ENCODE assay signal across 9 mouse cellular contexts in genomic region chr5:114139175-114139574, GRCm38 (mm10). TPM values are rescaled to one million over a fixed set of nuclear protein-coding genes. Genes with fewer than 3 reads are reported as not detected.
DNase-seq lines count a peak whose midpoint lies in the region; ATAC-seq lines count a peak whose summit lies in the region.
"Had no signal": no experiment of that assay in that cellular context is flagged by ENCODE, and none has a peak within 500 bp of the region (broad histone marks: within the 10 kb centered on the region; RNA-seq: fewer than 3 reads in every experiment).

No protein-coding gene starts in this region.

- H3K27me3 ChIP-seq in forebrain, embryonic 11.5 days (ENCODE audit: control insufficient read depth, insufficient read depth, low read length), result no peaks in the 10 kb centered on the region
- H3K27me3 ChIP-seq in forebrain, embryonic 10.5 days (ENCODE audit: poor library complexity, severe bottlenecking), result no peaks in the 10 kb centered on the region
- H3K27me3 ChIP-seq in forebrain, embryonic 12.5 days, result no peaks in the 10 kb centered on the region
- no peaks in the 10 kb centered on the region for H3K27me3 ChIP-seq in heart, embryonic 13.5 days (replicated peaks)
- H3K27me3 ChIP-seq in kidney, embryonic 15.5 days, result no peaks in the 10 kb centered on the region
- H3K27me3 ChIP-seq in limb, embryonic 15.5 days, result no peaks in the 10 kb centered on the region
- no peaks in the 10 kb centered on the region for H3K27me3 ChIP-seq in neural tube, embryonic 14.5 days (ENCODE audit: control insufficient read depth, insufficient read depth, low read length)
- H3K27me3 ChIP-seq: embryonic facial prominence, embryonic 12.5 days had no signal

- no peaks in the 10 kb centered on the region; the same call in 1 of the 2 replicates for H3K4me1 ChIP-seq in forebrain, embryonic 11.5 days (replicated peaks; ENCODE audit: control insufficient read depth, insufficient read depth, low read length)
- H3K4me1 ChIP-seq in forebrain, embryonic 10.5 days, result peaks cover 20% of the 10 kb centered on the region
- peaks cover 27% of the 10 kb centered on the region for H3K4me1 ChIP-seq in forebrain, embryonic 12.5 days
- H3K4me1 ChIP-seq in heart, embryonic 13.5 days, result peaks cover 54% of the 10 kb centered on the region
- peaks cover 33% of the 10 kb centered on the region for H3K4me1 ChIP-seq in kidney, embryonic 15.5 days
- peaks cover 35% of the 10 kb centered on the region for H3K4me1 ChIP-seq in limb, embryonic 15.5 days
- peaks cover 12% of the 10 kb centered on the region for H3K4me1 ChIP-seq in neural tube, embryonic 14.5 days (ENCODE audit: control insufficient read depth, insufficient read depth, low read length)

- H3K9me3 ChIP-seq in forebrain, embryonic 11.5 days (ENCODE audit: control insufficient read depth, low read length), result no peaks in the 10 kb centered on the region
- no peaks in the 10 kb centered on the region for H3K9me3 ChIP-seq in forebrain, embryonic 10.5 days
- no peaks in the 10 kb centered on the region for H3K9me3 ChIP-seq in forebrain, embryonic 12.5 days
- H3K9me3 ChIP-seq in heart, embryonic 13.5 days, result no peaks in the 10 kb centered on the region
- H3K9me3 ChIP-seq in kidney, embryonic 15.5 days (replicated peaks), result no peaks in the 10 kb centered on the region
- no peaks in the 10 kb centered on the region for H3K9me3 ChIP-seq in limb, embryonic 15.5 days
- H3K9me3 ChIP-seq in neural tube, embryonic 14.5 days (ENCODE audit: control insufficient read depth, low read length), result no peaks in the 10 kb centered on the region
- H3K9me3 ChIP-seq: embryonic facial prominence, embryonic 12.5 days had no signal

- H3K9ac ChIP-seq in forebrain, embryonic 11.5 days (ENCODE audit: low read length), result peak overlapping the region; percentile 8; the same call in 1 of the 2 replicates
- 0 out of 2 replicates have a peak overlapping the region, but pooled peaks have one; percentile 4 for H3K9ac ChIP-seq in forebrain, embryonic 12.5 days
- H3K9ac ChIP-seq in heart, embryonic 13.5 days, result peak overlapping the region; percentile 65; the same call in 1 of the 2 replicates
- no peak overlapping the region for H3K9ac ChIP-seq in kidney, embryonic 15.5 days
- H3K9ac ChIP-seq in limb, embryonic 15.5 days, result no peak overlapping the region
- no peak overlapping the region for H3K9ac ChIP-seq in neural tube, embryonic 14.5 days (replicated peaks; ENCODE audit: low read depth, low read length)
- H3K9ac ChIP-seq: embryonic facial prominence, embryonic 12.5 days had no signal

- no peak overlapping the region for H3K4me3 ChIP-seq in forebrain, embryonic 11.5 days (ENCODE audit: low read depth, low read length)
- H3K4me3 ChIP-seq in forebrain, embryonic 10.5 days, result no peak overlapping the region
- H3K4me3 ChIP-seq in forebrain, embryonic 12.5 days (replicated peaks), result no peak overlapping the region
- no peak overlapping the region for H3K4me3 ChIP-seq in heart, embryonic 13.5 days
- H3K4me3 ChIP-seq in kidney, embryonic 15.5 days (replicated peaks), result no peak overlapping the region
- H3K4me3 ChIP-seq in limb, embryonic 15.5 days, result no peak overlapping the region
- no peak overlapping the region for H3K4me3 ChIP-seq in neural tube, embryonic 14.5 days (ENCODE audit: low read depth, low read length)
- H3K4me3 ChIP-seq: embryonic facial prominence, embryonic 12.5 days had no signal

- 52% methylated on average over 9 of the region's 9 CpGs for WGBS in forebrain, embryonic 11.5 days
- WGBS in forebrain, embryonic 10.5 days, result 66% methylated on average over 9 of the region's 9 CpGs
- 31% methylated on average over 9 of the region's 9 CpGs for WGBS in forebrain, embryonic 12.5 days
- WGBS in heart, embryonic 13.5 days, result 30% methylated on average over 9 of the region's 9 CpGs
- 34% methylated on average over 9 of the region's 9 CpGs for WGBS in kidney, embryonic 15.5 days
- WGBS in limb, embryonic 15.5 days, result 39% methylated on average over 9 of the region's 9 CpGs
- 4% methylated on average over 9 of the region's 9 CpGs for WGBS in neural tube, embryonic 14.5 days

- H3K27ac ChIP-seq in forebrain, embryonic 11.5 days (ENCODE audit: low read depth, low read length), result no peak overlapping the region
- no peak overlapping the region for H3K27ac ChIP-seq in forebrain, embryonic 10.5 days
- H3K27ac ChIP-seq in forebrain, embryonic 12.5 days, result peak overlapping the region; percentile 84
- peak overlapping the region; percentile 91 for H3K27ac ChIP-seq in heart, embryonic 13.5 days (replicated peaks)
- H3K27ac ChIP-seq in kidney, embryonic 15.5 days, result peak overlapping the region; percentile 78
- H3K27ac ChIP-seq in limb, embryonic 15.5 days, result peak overlapping the region; percentile 67
- peak overlapping the region; percentile 71 for H3K27ac ChIP-seq in neural tube, embryonic 14.5 days (ENCODE audit: low read depth, low read length)

- no peak overlapping the region for H3K4me2 ChIP-seq in forebrain, embryonic 11.5 days (ENCODE audit: low read depth, low read length, severe bottlenecking)
- 0 out of 2 replicates have a peak overlapping the region, but pooled peaks have one; percentile 10 for H3K4me2 ChIP-seq in forebrain, embryonic 12.5 days
- peak overlapping the region; percentile 34; the same call in 1 of the 2 replicates for H3K4me2 ChIP-seq in heart, embryonic 13.5 days
- peak overlapping the region; percentile 33; the same call in 1 of the 2 replicates for H3K4me2 ChIP-seq in kidney, embryonic 15.5 days
- peak overlapping the region; percentile 5; the same call in 1 of the 2 replicates for H3K4me2 ChIP-seq in limb, embryonic 15.5 days
- H3K4me2 ChIP-seq in neural tube, embryonic 14.5 days (ENCODE audit: low read depth, low read length), result peak overlapping the region; percentile 14; the same call in 1 of the 2 replicates
- H3K4me2 ChIP-seq: embryonic facial prominence, embryonic 12.5 days had no signal

- 0 out of 2 replicates have a peak, but pooled peaks have one; percentile 42 for ATAC-seq in forebrain, embryonic 11.5 days (replicated peaks; ENCODE audit: low FRiP score)
- ATAC-seq in forebrain, embryonic 12.5 days (ENCODE audit: low FRiP score), result peak; percentile 83
- peak; percentile 38; the same call in 1 of the 2 replicates for ATAC-seq in heart, embryonic 13.5 days (ENCODE audit: extremely low read depth, insufficient number of reproducible peaks, low FRiP score, low TSS enrichment)
- ATAC-seq in kidney, embryonic 15.5 days (replicated peaks; ENCODE audit: low FRiP score), result peak; percentile 66
- peak; percentile 31; the same call in 1 of the 2 replicates for ATAC-seq in limb, embryonic 15.5 days (ENCODE audit: insufficient number of reproducible peaks, low FRiP score, low TSS enrichment, low read depth)
- peak; percentile 86 for ATAC-seq in neural tube, embryonic 14.5 days (ENCODE audit: low read depth)

- DNase-seq in forebrain, embryonic 11.5 days (ENCODE audit: low spot score), result peak; percentile 58
- no peak for DNase-seq in forebrain, embryonic 10.5 days (ENCODE audit: extremely low spot score, low spot score)
- no peak for DNase-seq in B cell, adult 2 months

- no peaks in the 10 kb centered on the region for H3K36me3 ChIP-seq in forebrain, embryonic 11.5 days (ENCODE audit: control insufficient read depth, insufficient read depth, low read length)
- H3K36me3 ChIP-seq in forebrain, embryonic 10.5 days (replicated peaks), result peaks cover 71% of the 10 kb centered on the region
- H3K36me3 ChIP-seq in forebrain, embryonic 12.5 days (replicated peaks), result peaks cover 27% of the 10 kb centered on the region
- peaks cover 38% of the 10 kb centered on the region for H3K36me3 ChIP-seq in heart, embryonic 13.5 days
- peaks cover 27% of the 10 kb centered on the region for H3K36me3 ChIP-seq in kidney, embryonic 15.5 days
- no peaks in the 10 kb centered on the region for H3K36me3 ChIP-seq in limb, embryonic 15.5 days
- H3K36me3 ChIP-seq in neural tube, embryonic 14.5 days (ENCODE audit: control insufficient read depth, insufficient read depth, low read length), result no peaks in the 10 kb centered on the region

RNA-seq across cellular contexts. Expression of gene Acacb, which starts 7.2 kb away (rescaled TPM):
- polyA plus RNA-seq in forebrain, embryonic 11.5 days (2014; fragmentation: Nextera tagmentation; extraction: Ambion mirVana), result 1.3 and 1.9 TPM in 2 replicates
- 2.5 TPM in 2 replicates for polyA plus RNA-seq in forebrain, embryonic 10.5 days (2016; fragmentation: Nextera tagmentation; extraction: Ambion mirVana)
- polyA plus RNA-seq in forebrain, embryonic 12.5 days (2016; fragmentation: Nextera tagmentation; extraction: Ambion mirVana), result 1.7 and 1.9 TPM in 2 replicates
- polyA plus RNA-seq in heart, embryonic 13.5 days (2015; fragmentation: Nextera tagmentation; extraction: Ambion mirVana), result 8.9 and 9.5 TPM in 2 replicates
- 4.1 and 4.8 TPM in 2 replicates for polyA plus RNA-seq in kidney, embryonic 15.5 days (2015; fragmentation: Nextera tagmentation; extraction: Ambion mirVana)
- polyA plus RNA-seq in limb, embryonic 15.5 days (2015; fragmentation: Nextera tagmentation; extraction: Ambion mirVana), result 1.7 and 2.5 TPM in 2 replicates
- 3.2 and 4.8 TPM in 2 replicates for polyA plus RNA-seq in neural tube, embryonic 14.5 days (2014; fragmentation: Nextera tagmentation; extraction: Ambion mirVana)

RNA-seq across cellular contexts. Expression of gene Ung, which starts 9.0 kb away (rescaled TPM):
- polyA plus RNA-seq in forebrain, embryonic 11.5 days (2014; fragmentation: Nextera tagmentation; extraction: Ambion mirVana), result 49.4 and 50.6 TPM in 2 replicates
- polyA plus RNA-seq in forebrain, embryonic 10.5 days (2016; fragmentation: Nextera tagmentation; extraction: Ambion mirVana), result 88.2 and 88.6 TPM in 2 replicates
- polyA plus RNA-seq in forebrain, embryonic 12.5 days (2016; fragmentation: Nextera tagmentation; extraction: Ambion mirVana), result 64.4 and 69.6 TPM in 2 replicates
- polyA plus RNA-seq in heart, embryonic 13.5 days (2015; fragmentation: Nextera tagmentation; extraction: Ambion mirVana), result 44.6 and 47.5 TPM in 2 replicates
- polyA plus RNA-seq in kidney, embryonic 15.5 days (2015; fragmentation: Nextera tagmentation; extraction: Ambion mirVana), result 61.4 and 63.5 TPM in 2 replicates
- polyA plus RNA-seq in limb, embryonic 15.5 days (2015; fragmentation: Nextera tagmentation; extraction: Ambion mirVana), result 35.3 and 38.3 TPM in 2 replicates
- polyA plus RNA-seq in neural tube, embryonic 14.5 days (2014; fragmentation: Nextera tagmentation; extraction: Ambion mirVana), result 4.1 and 4.8 TPM in 2 replicates

RNA-seq across cellular contexts. Expression of gene Alkbh2, which starts 11.2 kb away (rescaled TPM):
- polyA plus RNA-seq in forebrain, embryonic 11.5 days (2014; fragmentation: Nextera tagmentation; extraction: Ambion mirVana), result 12.6 and 12.9 TPM in 2 replicates
- polyA plus RNA-seq in forebrain, embryonic 10.5 days (2016; fragmentation: Nextera tagmentation; extraction: Ambion mirVana), result 12.8 and 13.6 TPM in 2 replicates
- 10.9 and 11.3 TPM in 2 replicates for polyA plus RNA-seq in forebrain, embryonic 12.5 days (2016; fragmentation: Nextera tagmentation; extraction: Ambion mirVana)
- 6.4 and 9.1 TPM in 2 replicates for polyA plus RNA-seq in heart, embryonic 13.5 days (2015; fragmentation: Nextera tagmentation; extraction: Ambion mirVana)
- 10.7 and 11.8 TPM in 2 replicates for polyA plus RNA-seq in kidney, embryonic 15.5 days (2015; fragmentation: Nextera tagmentation; extraction: Ambion mirVana)
- polyA plus RNA-seq in limb, embryonic 15.5 days (2015; fragmentation: Nextera tagmentation; extraction: Ambion mirVana), result 10.0 and 10.4 TPM in 2 replicates
- 8.2 TPM in 2 replicates for polyA plus RNA-seq in neural tube, embryonic 14.5 days (2014; fragmentation: Nextera tagmentation; extraction: Ambion mirVana)

RNA-seq across cellular contexts. Expression of gene Svop, which starts 47.8 kb away (rescaled TPM):
- 17.6 and 19.4 TPM in 2 replicates for polyA plus RNA-seq in forebrain, embryonic 11.5 days (2014; fragmentation: Nextera tagmentation; extraction: Ambion mirVana)
- 3.2 and 5.4 TPM in 2 replicates for polyA plus RNA-seq in forebrain, embryonic 10.5 days (2016; fragmentation: Nextera tagmentation; extraction: Ambion mirVana)
- 40.2 and 45.7 TPM in 2 replicates for polyA plus RNA-seq in forebrain, embryonic 12.5 days (2016; fragmentation: Nextera tagmentation; extraction: Ambion mirVana)
- 0.15 and 0.36 TPM in 2 replicates for polyA plus RNA-seq in heart, embryonic 13.5 days (2015; fragmentation: Nextera tagmentation; extraction: Ambion mirVana)
- 0.46 and 0.91 TPM in 2 replicates for polyA plus RNA-seq in kidney, embryonic 15.5 days (2015; fragmentation: Nextera tagmentation; extraction: Ambion mirVana)
- 0.12 and 0.24 TPM in 2 replicates for polyA plus RNA-seq in limb, embryonic 15.5 days (2015; fragmentation: Nextera tagmentation; extraction: Ambion mirVana)
- 80.0 and 80.3 TPM in 2 replicates for polyA plus RNA-seq in neural tube, embryonic 14.5 days (2014; fragmentation: Nextera tagmentation; extraction: Ambion mirVana)

Comparison
In these comparisons a context has a peak if more than half of its experiments do, and no peak if none do; other contexts are left out.
1. H3K27ac ChIP-seq: peak in forebrain, embryonic 12.5 days (single experiment), heart, embryonic 13.5 days (single experiment), kidney, embryonic 15.5 days (single experiment), limb, embryonic 15.5 days (single experiment) and neural tube, embryonic 14.5 days (single experiment); none in forebrain, embryonic 11.5 days (single experiment) and forebrain, embryonic 10.5 days (single experiment).
2. ATAC-seq: peak in every context shown above with its lines; median percentile 86 in neural tube, embryonic 14.5 days; 83 in forebrain, embryonic 12.5 days; 66 in kidney, embryonic 15.5 days; 42 in forebrain, embryonic 11.5 days; 38 in heart, embryonic 13.5 days; 31 in limb, embryonic 15.5 days.
3. H3K9ac ChIP-seq: peak in forebrain, embryonic 11.5 days (single experiment), forebrain, embryonic 12.5 days (single experiment) and heart, embryonic 13.5 days (single experiment); none in kidney, embryonic 15.5 days (single experiment), limb, embryonic 15.5 days (single experiment) and neural tube, embryonic 14.5 days (single experiment).